Mouse (Mus musculus) heart, embryonic 11.5 days (tissue): Measurements from ENCODE around the gene 1500009L16Rik. TPM values are rescaled to one million over a fixed set of nuclear protein-coding genes. Genes with fewer than 3 reads are reported as not detected.

Experiments used
- ATAC-seq: fragments of 200-750 bp; cut with Nextera tagmentation; replicated peaks from 2 replicates; pipeline ENCODE4 v1.8.0; 2017; ENCODE audit warnings: moderate library complexity; ENCODE audit not compliant: insufficient number of reproducible peaks, low FRiP score, low TSS enrichment
- H3K27ac ChIP-seq: fragments of 300-500 bp; sonication (generic); 2 replicates; pipeline ENCODE4 v1.5.1; 2014; ENCODE audit warnings: mild to moderate bottlenecking, low read depth, low read length
- H3K27me3 ChIP-seq: fragments of 300-500 bp; sonication (generic); 2 replicates; pipeline ENCODE4 v1.6.1; 2014; ENCODE audit warnings: mild to moderate bottlenecking, low read length, mixed read lengths; ENCODE audit not compliant: control insufficient read depth, insufficient read depth
- H3K36me3 ChIP-seq: fragments of 300-500 bp; sonication (generic); 2 replicates; pipeline ENCODE4 v1.6.1; 2014; ENCODE audit warnings: mild to moderate bottlenecking, low read length, moderate library complexity, mixed read lengths; ENCODE audit not compliant: control insufficient read depth, insufficient read depth
- H3K4me1 ChIP-seq: fragments of 300-500 bp; sonication (generic); 2 replicates; pipeline ENCODE4 v1.6.1; 2014; ENCODE audit warnings: low read length; ENCODE audit not compliant: control insufficient read depth, insufficient read depth
- H3K4me2 ChIP-seq: fragments of 300-500 bp; sonication (generic); 2 replicates; pipeline ENCODE4 v1.6.1; 2014; ENCODE audit warnings: mild to moderate bottlenecking, moderate library complexity
- H3K4me3 ChIP-seq: fragments of 300-500 bp; sonication (generic); 2 replicates; pipeline ENCODE4 v1.5.1; 2014; ENCODE audit warnings: low read depth, low read length
- H3K9ac ChIP-seq: fragments of 300-500 bp; sonication (generic); 2 replicates; pipeline ENCODE4 v1.6.1; 2014; ENCODE audit warnings: mild to moderate bottlenecking, low read depth, low read length, moderate library complexity
- H3K9me3 ChIP-seq: fragments of 300-500 bp; sonication (generic); replicated peaks from 2 replicates; pipeline ENCODE4 v1.6.1; 2016; ENCODE audit warnings: low read length; ENCODE audit not compliant: control insufficient read depth
- WGBS: fragments of 180-500 bp; shearing (Covaris S2); extraction: QIAGEN DNeasy Blood & Tissue Kit; methylation state at CpG from one replicate; pipeline ENCODE4 v1.1.7; 2014; ENCODE audit not compliant: insufficient replicate concordance; 5-methylcytosine and 5-hydroxymethylcytosine counted together
- polyA plus RNA-seq: library from polyadenylated mRNA; unstranded; fragments of >200 nt; fragmentation: Nextera tagmentation; extraction: Ambion mirVana; gene quantifications from 2 replicates; pipeline ENCODE4 v1.2.1, GENCODE M21; 2014

1500009L16Rik gene
- polyA plus RNA-seq, 1 experiment from 2014 or later = 20.2 TPM

GRCm38 (mm10) chr10:83718855-83719474 is 3.7 kb upstream of the 1500009L16Rik start:
- Histone ChIP-seq H3K4me2 (no peak overlapping the region), H3K9ac (no peak overlapping the region), H3K27ac (no peak overlapping the region), H3K4me1 (peaks cover 2% of the 10 kb centered on the region; the same call in 1 of the 2 replicates), H3K4me3 (no peak overlapping the region), H3K9me3 (no peaks in the 10 kb centered on the region), H3K36me3 (no peaks in the 10 kb centered on the region), H3K27me3 (no peaks in the 10 kb centered on the region)
- no peak for ATAC-seq
- WGBS = 79% methylated on average over 12 of the region's 12 CpGs

- peak overlapping the region; percentile 74 for H3K4me3 ChIP-seq
- H3K27me3 ChIP-seq = no peaks in the 10 kb centered on the region
- H3K27ac ChIP-seq = no peak overlapping the region
- peaks cover 2% of the 10 kb centered on the region; the same call in 1 of the 2 replicates for H3K4me1 ChIP-seq
- peak overlapping the region; percentile 50 for H3K9ac ChIP-seq
- H3K36me3 ChIP-seq = no peaks in the 10 kb centered on the region
- no peak; the same call in 1 of the 2 replicates for ATAC-seq
- H3K9me3 ChIP-seq = 0 out of 2 replicates have a peak, but pooled peaks cover 2% of the 10 kb centered on the region
- under 1% methylated on average over 23 of the region's 23 CpGs for WGBS
- H3K4me2 ChIP-seq = peak overlapping the region; percentile 90
Measured at GRCm38 (mm10) chr10:83723055-83723454, 390 bp downstream of the 1500009L16Rik start.

GRCm38 (mm10) chr10:83724351-83725059 is 1.8 kb downstream of the 1500009L16Rik start:
- Histone ChIP-seq H3K4me3 (no peak overlapping the region), H3K4me2 (no peak overlapping the region), H3K9ac (no peak overlapping the region), H3K4me1 (peaks cover 2% of the 10 kb centered on the region; the same call in 1 of the 2 replicates), H3K27ac (no peak overlapping the region), H3K9me3 (0 out of 2 replicates have a peak, but pooled peaks cover 2% of the 10 kb centered on the region), H3K36me3 (no peaks in the 10 kb centered on the region), H3K27me3 (no peaks in the 10 kb centered on the region)
- ATAC-seq = no peak
- WGBS = 84% methylated on average over 15 of the region's 15 CpGs

GRCm38 (mm10) chr10:83726164-83726563 is 3.5 kb downstream of the 1500009L16Rik start:
- WGBS = 63% methylated on average over 11 of the region's 11 CpGs
- Histone ChIP-seq H3K4me2 (no peak overlapping the region), H3K27ac (no peak overlapping the region)

GRCm38 (mm10) chr10:83727846-83728245 is 5.2 kb downstream of the 1500009L16Rik start:
- Histone ChIP-seq H3K27me3 (no peaks in the 10 kb centered on the region), H3K36me3 (no peaks in the 10 kb centered on the region), H3K27ac (no peak overlapping the region), H3K4me3 (no peak overlapping the region), H3K9ac (no peak overlapping the region), H3K4me1 (peaks cover 2% of the 10 kb centered on the region; the same call in 1 of the 2 replicates), H3K4me2 (no peak overlapping the region), H3K9me3 (0 out of 2 replicates have a peak, but pooled peaks cover 2% of the 10 kb centered on the region)
- no peak for ATAC-seq
- WGBS = 82% methylated on average over 5 of the region's 5 CpGs

More at GRCm38 (mm10) chr10:83726164-83726563, 3.5 kb downstream of the 1500009L16Rik start:
- 0 out of 2 replicates have a peak overlapping the region, but pooled peaks have one; percentile 39 for H3K9ac ChIP-seq
- H3K27me3 ChIP-seq = no peaks in the 10 kb centered on the region
- 0 out of 2 replicates have a peak, but pooled peaks cover 2% of the 10 kb centered on the region for H3K9me3 ChIP-seq
- no peak for ATAC-seq
- H3K4me1 ChIP-seq = peaks cover 2% of the 10 kb centered on the region; the same call in 1 of the 2 replicates
- no peak overlapping the region for H3K4me3 ChIP-seq
- H3K36me3 ChIP-seq = no peaks in the 10 kb centered on the region

- Histone ChIP-seq H3K36me3 (no peaks in the 10 kb centered on the region), H3K27ac (no peak overlapping the region), H3K4me1 (no peaks in the 10 kb centered on the region; the same call in 1 of the 2 replicates), H3K27me3 (no peaks in the 10 kb centered on the region), H3K4me2 (no peak overlapping the region), H3K4me3 (no peak overlapping the region), H3K9me3 (0 out of 2 replicates have a peak, but pooled peaks cover 2% of the 10 kb centered on the region), H3K9ac (no peak overlapping the region)
- WGBS = 70% methylated on average over 6 of the region's 6 CpGs
- no peak for ATAC-seq
Measured at GRCm38 (mm10) chr10:83728529-83728928, 5.9 kb downstream of the 1500009L16Rik start.

GRCm38 (mm10) chr10:83729076-83729475 is 6.4 kb downstream of the 1500009L16Rik start:
- Histone ChIP-seq H3K27ac (no peak overlapping the region), H3K4me3 (no peak overlapping the region), H3K4me1 (no peaks in the 10 kb centered on the region), H3K9ac (no peak overlapping the region), H3K27me3 (no peaks in the 10 kb centered on the region), H3K36me3 (no peaks in the 10 kb centered on the region), H3K4me2 (no peak overlapping the region), H3K9me3 (0 out of 2 replicates have a peak, but pooled peaks cover 2% of the 10 kb centered on the region)
- ATAC-seq = no peak
- 65% methylated on average over 3 of the region's 3 CpGs for WGBS

GRCm38 (mm10) chr10:83729492-83729891 is 6.8 kb downstream of the 1500009L16Rik start:
- Histone ChIP-seq H3K4me1 (no peaks in the 10 kb centered on the region), H3K4me2 (no peak overlapping the region), H3K9ac (no peak overlapping the region), H3K27ac (no peak overlapping the region), H3K9me3 (0 out of 2 replicates have a peak, but pooled peaks cover 2% of the 10 kb centered on the region), H3K4me3 (no peak overlapping the region), H3K27me3 (no peaks in the 10 kb centered on the region), H3K36me3 (no peaks in the 10 kb centered on the region)
- ATAC-seq = no peak
- 26% methylated on average over 7 of the region's 7 CpGs for whole genome bisulfite sequencing
